Mouse (Mus musculus): Measurements from ENCODE around the gene Cdh23.

GRCm38 (mm10) chr10:60279941-60280301 lies 416.4 kb downstream of the Cdh23 start:
- TF ChIP-seq CTCF (IDR thresholded peaks at IDR 0.05; ENCODE audit: low read depth) (no peak), EP300 (IDR thresholded peaks at IDR 0.05; ENCODE audit: low read depth) (no peak)

Data from heart, postnatal 0 days (tissue).